Mouse (Mus musculus): ENCODE results near the gene Gm40193.

GRCm38 (mm10) chr11:70506962-70507515, 25.7 kb downstream of the Gm40193 start:
- no peak for TF ChIP-seq GATA1 (IDR thresholded peaks at IDR 0.05; ENCODE audit: borderline replicate concordance, low read length)
- no peak for TF ChIP-seq FLI1 (IDR thresholded peaks at IDR 0.05; ENCODE audit: low read length)
